In the genomic region with DNA sequence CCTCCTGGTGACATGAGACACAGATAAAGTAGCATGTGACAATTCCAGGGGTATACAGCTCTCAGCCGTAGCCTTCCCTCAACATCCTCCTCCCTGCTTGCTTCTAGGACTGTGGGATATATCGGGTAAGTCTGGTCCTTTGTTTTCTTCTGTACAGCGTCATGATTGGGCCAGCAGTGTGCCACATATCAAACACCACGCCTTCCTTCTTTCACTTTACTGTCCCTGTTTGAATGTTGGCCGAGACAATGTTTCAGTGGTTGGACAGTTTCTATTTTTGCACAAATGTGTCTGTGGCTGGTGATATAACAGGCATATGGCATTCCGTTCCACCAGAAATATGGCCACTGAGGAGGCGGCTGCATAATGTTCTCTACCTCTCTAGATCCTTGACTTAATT, we compare ENCODE assay signal across 19 mouse cellular contexts. TPM values are rescaled to one million over a fixed set of nuclear protein-coding genes. Genes with fewer than 3 reads are reported as not detected.
DNase-seq lines count a peak whose midpoint lies in the region; ATAC-seq and TF ChIP-seq lines count a peak whose summit lies in the region.
"Had no signal": no experiment of that assay in that cellular context is flagged by ENCODE, and none has a peak within 500 bp of the region (broad histone marks: within the 10 kb centered on the region; RNA-seq: fewer than 3 reads in every experiment).

No protein-coding gene starts in this region.

- ATAC-seq in frontal cortex, adult (ENCODE audit: low TSS enrichment) = peak; percentile 97
- ATAC-seq in heart, postnatal 0 days (ENCODE audit: insufficient read depth, low read depth) = peak; percentile 91
- ATAC-seq: lung, postnatal 0 days; midbrain, embryonic 16.5 days; Patski had no signal

- DNase-seq in frontal cortex, postnatal 10 days (ENCODE audit: low spot score in 2 of 2) = no peak
- peak; percentile 63 for DNase-seq in right cerebral cortex, adult 18-20 months
- no peak for DNase-seq in right cerebral cortex, postnatal 25 days
- peak; percentile 85 for DNase-seq in heart, postnatal 0 days (ENCODE audit: low spot score)
- peak; percentile 81 for DNase-seq in telencephalon, adult 2 months (ENCODE audit: low read depth, low spot score)
- no peak for DNase-seq in kidney, postnatal 36 days
- no peak for DNase-seq in thymus, postnatal 0 days (ENCODE audit: low spot score)
- DNase-seq: cerebellum, adult 11-12 months; kidney, adult 8-10 months; spleen, adult 18-20 months; thymus, postnatal 25 days had no signal

- peak overlapping the region; percentile 91 for H3K27ac ChIP-seq in heart, postnatal 0 days (ENCODE audit: low read depth)
- H3K27ac ChIP-seq: limb, embryonic 12.5 days; liver, embryonic 14.5 days; stomach, embryonic 15.5 days had no signal

- no peak for TF ChIP-seq CTCF in heart, postnatal 0 days (IDR thresholded peaks at IDR 0.05; ENCODE audit: low read depth)

- no peaks in the 10 kb centered on the region for H3K27me3 ChIP-seq in heart, postnatal 0 days (ENCODE audit: control insufficient read depth, insufficient read depth, low read length)
- H3K27me3 ChIP-seq: limb, embryonic 12.5 days; megakaryocyte, embryonic 14.5 days; Patski; stomach, embryonic 15.5 days had no signal

- H3K9ac ChIP-seq in heart, postnatal 0 days (replicated peaks; ENCODE audit: low read depth, low read length) = 0 out of 2 replicates have a peak overlapping the region, but pooled peaks have one; percentile 14
- H3K9ac ChIP-seq: limb, embryonic 12.5 days; liver, embryonic 14.5 days; stomach, embryonic 15.5 days had no signal

- no peaks in the 10 kb centered on the region for H3K36me3 ChIP-seq in heart, postnatal 0 days (replicated peaks; ENCODE audit: control insufficient read depth, insufficient read depth, low read length)
- H3K36me3 ChIP-seq: stomach, embryonic 15.5 days had no signal

- peaks cover 21% of the 10 kb centered on the region for H3K4me1 ChIP-seq in heart, postnatal 0 days (ENCODE audit: control insufficient read depth, insufficient read depth)
- H3K4me1 ChIP-seq: megakaryocyte, embryonic 14.5 days; stomach, embryonic 15.5 days had no signal

- 20% methylated on average over 7 of the region's 7 CpGs for WGBS in heart, postnatal 0 days

- peak overlapping the region; percentile 36 for H3K4me2 ChIP-seq in heart, postnatal 0 days (ENCODE audit: low read depth, low read length)
- H3K4me2 ChIP-seq: limb, embryonic 12.5 days; stomach, embryonic 15.5 days had no signal

- H3K4me3 ChIP-seq in heart, postnatal 0 days (ENCODE audit: low read depth, low read length) = no peak overlapping the region
- H3K4me3 ChIP-seq: limb, embryonic 12.5 days; megakaryocyte, embryonic 14.5 days; stomach, embryonic 15.5 days had no signal

- TF ChIP-seq EP300 in heart, postnatal 0 days (IDR thresholded peaks at IDR 0.05; ENCODE audit: low read depth) = peak; percentile 11

- H3K9me3 ChIP-seq in heart, postnatal 0 days (replicated peaks; ENCODE audit: control insufficient read depth, low read length) = peaks cover 4% of the 10 kb centered on the region
- H3K9me3 ChIP-seq: limb, embryonic 12.5 days; stomach, embryonic 15.5 days had no signal

RNA-seq across cellular contexts. Expression of a gene that starts 54.8 kb away (rescaled TPM):
- total RNA-seq in heart, postnatal 0 days (2014; rRNA removed; ENCODE audit: low replicate concordance) = 21.1 and 26.8 TPM in 2 replicates
- polyA plus RNA-seq in heart, postnatal 0 days (2015; fragmentation: Nextera tagmentation; extraction: Ambion mirVana) = 33.8 and 43.7 TPM in 2 replicates
- polyA plus RNA-seq in thymus, postnatal 0 days (2015; fragmentation: Nextera tagmentation; extraction: Ambion mirVana) = 10.0 and 13.7 TPM in 2 replicates

Comparison
In these comparisons a context has a peak if more than half of its experiments do, and no peak if none do; other contexts are left out.
1. DNase-seq: peak in right cerebral cortex, adult 18-20 months (single experiment), heart, postnatal 0 days (single experiment) and telencephalon, adult 2 months (single experiment); none in frontal cortex, postnatal 10 days (0 of 2), right cerebral cortex, postnatal 25 days (single experiment), kidney, postnatal 36 days (0 of 2) and thymus, postnatal 0 days (single experiment).